Mouse (Mus musculus) heart, embryonic 12.5 days (tissue): Measurements from ENCODE around the gene Hsd17b6. TPM values are rescaled to one million over a fixed set of nuclear protein-coding genes. Genes with fewer than 3 reads are reported as not detected.

Source experiments
- ATAC-seq: fragments of 200-750 bp; cut with Nextera tagmentation; 2 replicates; pipeline ENCODE4 v1.8.0; 2017; ENCODE audit warnings: moderate TSS enrichment, moderate library complexity; ENCODE audit not compliant: insufficient number of reproducible peaks, low FRiP score
- H3K27ac ChIP-seq: fragments of 300-500 bp; sonication (generic); 2 replicates; pipeline ENCODE4 v1.5.1; 2016; ENCODE audit warnings: mild to moderate bottlenecking, moderate library complexity; ENCODE audit not compliant: poor library complexity, severe bottlenecking
- H3K27me3 ChIP-seq: fragments of 300-500 bp; sonication (generic); replicated peaks from 2 replicates; pipeline ENCODE4 v1.6.1; 2016; ENCODE audit warnings: mild to moderate bottlenecking, moderate library complexity
- H3K36me3 ChIP-seq: fragments of 300-500 bp; sonication (generic); 2 replicates; pipeline ENCODE4 v1.6.1; 2016; ENCODE audit warnings: mild to moderate bottlenecking, moderate library complexity
- H3K4me1 ChIP-seq: fragments of 300-500 bp; sonication (generic); replicated peaks from 2 replicates; pipeline ENCODE4 v1.6.1; 2016; ENCODE audit warnings: mild to moderate bottlenecking
- H3K4me2 ChIP-seq: fragments of 300-500 bp; sonication (generic); 2 replicates; pipeline ENCODE4 v1.6.1; 2016; ENCODE audit warnings: mild to moderate bottlenecking, moderate library complexity
- H3K4me3 ChIP-seq: fragments of 300-500 bp; sonication (generic); 2 replicates; pipeline ENCODE4 v1.5.1; 2016; ENCODE audit warnings: mild to moderate bottlenecking
- H3K9ac ChIP-seq: fragments of 300-500 bp; sonication (generic); 2 replicates; pipeline ENCODE4 v1.6.1; 2016; ENCODE audit warnings: mild to moderate bottlenecking, moderate library complexity
- H3K9me3 ChIP-seq: fragments of 300-500 bp; sonication (generic); replicated peaks from 2 replicates; pipeline ENCODE4 v1.6.1; 2016; ENCODE audit warnings: mild to moderate bottlenecking, moderate library complexity
- WGBS: fragments of 180-500 bp; shearing (Covaris S2); methylation state at CpG from one replicate; pipeline ENCODE4 v1.1.7; 2016; 5-methylcytosine and 5-hydroxymethylcytosine counted together
- polyA plus RNA-seq: library from polyadenylated mRNA; unstranded; fragments of >200 nt; fragmentation: Nextera tagmentation; extraction: Ambion mirVana; gene quantifications from 2 replicates; pipeline ENCODE4 v1.2.1, GENCODE M21; 2016

The Hsd17b6 gene
- polyA plus RNA-seq, 1 experiment from 2014 or later, result not detected

DNA sequence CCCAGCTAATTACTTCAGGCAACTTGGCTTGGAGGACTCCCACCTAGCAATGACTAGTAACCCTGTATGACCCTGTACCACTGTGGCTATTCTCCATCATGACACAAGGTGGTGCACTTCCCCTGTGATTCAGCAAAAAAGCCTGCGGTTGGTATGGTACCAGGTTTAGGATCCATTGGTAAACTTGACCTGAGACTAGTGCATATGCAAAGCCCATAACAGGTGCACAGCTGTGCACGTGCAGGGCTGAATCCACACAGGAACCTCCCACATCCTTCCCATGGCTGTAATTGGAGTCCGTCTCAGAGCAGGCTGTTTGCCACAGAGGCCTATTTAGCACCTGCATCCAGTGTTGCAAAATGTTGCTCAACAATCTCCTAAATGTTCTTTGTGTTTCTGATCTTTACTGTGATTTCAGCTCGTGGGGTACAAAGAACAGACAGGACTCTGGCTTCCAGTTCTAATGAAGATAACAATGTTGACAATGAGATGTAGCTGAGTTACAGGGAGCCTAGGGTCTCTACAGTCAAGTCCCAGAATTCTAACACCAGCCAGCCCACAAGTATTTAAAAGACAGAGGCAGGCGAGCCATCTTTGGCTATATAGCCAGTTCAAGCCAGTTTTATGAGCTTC is 61.9 kb downstream of the Hsd17b6 start:
- WGBS, result 35% methylated on average over 5 of the region's 5 CpGs
- Histone ChIP-seq H3K4me2 (no peak overlapping the region), H3K9me3 (no peaks in the 10 kb centered on the region), H3K4me1 (no peaks in the 10 kb centered on the region), H3K27me3 (no peaks in the 10 kb centered on the region), H3K4me3 (no peak overlapping the region), H3K27ac (no peak overlapping the region), H3K9ac (no peak overlapping the region), H3K36me3 (no peaks in the 10 kb centered on the region)
- ATAC-seq, result no peak

Other genes starting within 250 kb of the Hsd17b6 start
- gene Rdh1, start 247.9 kb downstream of the Hsd17b6 start, polyA plus RNA-seq, result not detected in 2 replicates
- not detected in 2 replicates for gene Rdh16f1, start 247.8 kb downstream of the Hsd17b6 start, polyA plus RNA-seq
- 0.06 and 0.10 TPM in 2 replicates for gene Rdh9, start 231.2 kb downstream of the Hsd17b6 start, polyA plus RNA-seq
- gene Rdh16, start 206.5 kb downstream of the Hsd17b6 start, polyA plus RNA-seq, result not detected in 2 replicates
- gene Rdh19, start 157.7 kb downstream of the Hsd17b6 start, polyA plus RNA-seq, result not detected in 2 replicates
- gene Rdh16f2, start 141.1 kb downstream of the Hsd17b6 start, polyA plus RNA-seq, result not detected in 2 replicates
- gene Rdh7, start 118.8 kb downstream of the Hsd17b6 start, polyA plus RNA-seq, result not detected in 2 replicates
- not detected in 2 replicates for gene Sdr9c7, start 109.1 kb downstream of the Hsd17b6 start, polyA plus RNA-seq
- 50.0 and 50.6 TPM in 2 replicates for gene Prim1, start 7.6 kb upstream of the Hsd17b6 start, polyA plus RNA-seq
- gene Naca, start 28.0 kb upstream of the Hsd17b6 start, polyA plus RNA-seq, result 573 and 577 TPM in 2 replicates
- 363 and 375 TPM in 2 replicates for gene Ptges3, start 51.3 kb upstream of the Hsd17b6 start, polyA plus RNA-seq
- 4,835 and 4,880 TPM in 2 replicates for gene Atp5b, start 75.7 kb upstream of the Hsd17b6 start, polyA plus RNA-seq
- gene Baz2a, start 84.0 kb upstream of the Hsd17b6 start, polyA plus RNA-seq, result 11.3 and 12.2 TPM in 2 replicates
- gene Rbms2, start 172.7 kb upstream of the Hsd17b6 start, polyA plus RNA-seq, result 43.4 and 44.1 TPM in 2 replicates
- 0.47 and 1.7 TPM in 2 replicates for gene Gls2, start 186.8 kb upstream of the Hsd17b6 start, polyA plus RNA-seq
- gene Spryd4, start 204.2 kb upstream of the Hsd17b6 start, polyA plus RNA-seq, result 35.7 and 36.4 TPM in 2 replicates
- gene Mip, start 218.2 kb upstream of the Hsd17b6 start, polyA plus RNA-seq, result not detected in 2 replicates
- gene Timeless, start 224.5 kb upstream of the Hsd17b6 start, polyA plus RNA-seq, result 37.6 and 44.5 TPM in 2 replicates
- gene Apon, start 246.5 kb upstream of the Hsd17b6 start, polyA plus RNA-seq, result 0.20 and 0.31 TPM in 2 replicates